11 mouse cellular contexts compared by ENCODE assay signal in the genomic region with DNA sequence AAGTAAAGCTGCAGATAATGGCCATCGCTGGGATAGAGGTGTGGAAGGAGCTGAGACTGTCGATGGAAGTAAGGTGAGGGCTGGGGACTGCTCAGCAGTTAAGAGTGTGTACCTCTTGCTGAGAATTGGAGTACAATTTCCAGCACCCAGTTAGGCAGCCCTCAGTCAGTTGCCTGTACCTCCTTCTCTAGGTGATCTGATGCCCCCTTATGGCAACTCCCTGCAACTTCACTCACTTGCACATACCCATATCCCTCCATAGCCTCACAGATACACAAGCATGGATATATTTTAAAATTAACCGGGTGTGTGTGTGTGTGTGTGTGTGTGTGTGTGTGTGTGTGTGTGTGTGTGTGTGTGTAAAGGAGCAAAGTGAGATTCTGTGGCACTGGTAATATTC. TPM values are rescaled to one million over a fixed set of nuclear protein-coding genes. Genes with fewer than 3 reads are reported as not detected.
DNase-seq lines count a peak whose midpoint lies in the region; TF ChIP-seq lines count a peak whose summit lies in the region.
"Had no signal": no experiment of that assay in that cellular context is flagged by ENCODE, and none has a peak within 500 bp of the region (broad histone marks: within the 10 kb centered on the region; RNA-seq: fewer than 3 reads in every experiment).

No protein-coding gene starts in this region.

- intact Hi-C loops in heart, adult 2 months (cut with DNase I) = no loop called here

- no peak overlapping the region for H3K27ac ChIP-seq in heart, adult 2 months
- no peak overlapping the region for H3K27ac ChIP-seq in testis, adult 2 months (ENCODE audit: control insufficient read depth, insufficient read depth, low read depth, low read length)
- H3K27ac ChIP-seq: neural tube, embryonic 15.5 days had no signal

- TF ChIP-seq POLR2A in heart, adult 2 months (IDR thresholded peaks at IDR 0.05; ENCODE audit: insufficient read depth, low read depth, low read length) = no peak
- no peak for TF ChIP-seq POLR2A in testis, adult 2 months (IDR thresholded peaks at IDR 0.05; ENCODE audit: control insufficient read depth, low read depth, low read length)

- no peak overlapping the region for H3K9ac ChIP-seq in heart, adult 2 months (ENCODE audit: low read depth, low read length)
- H3K9ac ChIP-seq: neural tube, embryonic 15.5 days had no signal

- no peak for DNase-seq in heart, adult 2 months
- no peak for DNase-seq in heart, adult 9 months (ENCODE audit: low spot score in 2 of 2)
- DNase-seq in testis, postnatal 10 days (ENCODE audit: low spot score) = no peak
- DNase-seq in kidney, postnatal 4 days = peak; percentile 16 to 26
- no peak for DNase-seq in right cerebral cortex, postnatal 10 days (ENCODE audit: low spot score in 2 of 2)
- DNase-seq in urinary bladder, postnatal 36 days (ENCODE audit: low spot score in 2 of 2) = no peak
- no peak for DNase-seq in gastrocnemius, postnatal 4 days (ENCODE audit: low spot score in 2 of 2)
- DNase-seq: gastrocnemius, postnatal 10 days had no signal

- no peak for TF ChIP-seq EP300 in heart, adult 2 months (IDR thresholded peaks at IDR 0.05; ENCODE audit: insufficient read depth, low read depth, low read length)

- H3K79me2 ChIP-seq in heart, adult 2 months (replicated peaks; ENCODE audit: control insufficient read depth, insufficient read depth, low read length) = no peaks in the 10 kb centered on the region

- 76% methylated on average over 3 of the region's 3 CpGs for WGBS in heart, adult 2 months

- no peaks in the 10 kb centered on the region for H3K36me3 ChIP-seq in heart, adult 2 months (ENCODE audit: control insufficient read depth, insufficient read depth, low read length)
- H3K36me3 ChIP-seq in testis, adult 2 months (ENCODE audit: control insufficient read depth, insufficient read depth, low read length) = no peaks in the 10 kb centered on the region
- H3K36me3 ChIP-seq: neural tube, embryonic 15.5 days had no signal

- H3K4me3 ChIP-seq in heart, adult 2 months = no peak overlapping the region
- no peak overlapping the region for H3K4me3 ChIP-seq in testis, adult 2 months (ENCODE audit: control insufficient read depth, low read depth, low read length)
- H3K4me3 ChIP-seq: megakaryocyte, embryonic 14.5 days; neural tube, embryonic 15.5 days had no signal

- TF ChIP-seq CTCF in heart, adult 2 months (IDR thresholded peaks at IDR 0.05) = peak; percentile 12
- TF ChIP-seq CTCF in testis, adult 2 months (IDR thresholded peaks at IDR 0.05; ENCODE audit: control insufficient read depth, insufficient read depth, insufficient replicate concordance, low read depth, low read length) = peak; percentile 16; the same call in 1 of the 2 replicates

- H3K27me3 ChIP-seq in heart, adult 2 months (ENCODE audit: control insufficient read depth, insufficient read depth, low read length) = no peaks in the 10 kb centered on the region
- H3K27me3 ChIP-seq in testis, adult 2 months (ENCODE audit: control insufficient read depth, insufficient read depth, low read length) = no peaks in the 10 kb centered on the region
- H3K27me3 ChIP-seq: neural tube, embryonic 15.5 days had no signal

- H3K4me1 ChIP-seq in heart, adult 2 months (ENCODE audit: control insufficient read depth, insufficient read depth, low read length) = no peaks in the 10 kb centered on the region
- H3K4me1 ChIP-seq in testis, adult 2 months (ENCODE audit: control insufficient read depth, insufficient read depth, low read length) = no peaks in the 10 kb centered on the region
- H3K4me1 ChIP-seq: neural tube, embryonic 15.5 days had no signal

RNA-seq across cellular contexts. Expression of gene Ino80, which starts 34.8 kb away (rescaled TPM):
- total RNA-seq in heart, adult 2 months (2021) = 1 to 10 TPM; 9.5 to 9.7 TPM
- polyA plus RNA-seq in heart, adult 2 months (2012; rRNA removed) = 5.1 and 7.0 TPM in 2 replicates
- polyA plus RNA-seq in testis, adult 2 months (2012; rRNA removed) = 6.1 and 6.7 TPM in 2 replicates
- total RNA-seq in gastrocnemius, postnatal 4 days (2021) = 10 to 100 TPM; 18.0 TPM

RNA-seq across cellular contexts. Expression of gene Exd1, which starts 35.1 kb away (rescaled TPM):
- total RNA-seq in heart, adult 2 months (2021) = under 1 TPM; 0.18 to 0.23 TPM
- 0.21 and 0.26 TPM in 2 replicates for polyA plus RNA-seq in heart, adult 2 months (2012; rRNA removed)
- 5.3 and 5.4 TPM in 2 replicates for polyA plus RNA-seq in testis, adult 2 months (2012; rRNA removed)
- under 1 TPM; 0.05 to 0.15 TPM for total RNA-seq in gastrocnemius, postnatal 4 days (2021)

RNA-seq across cellular contexts. Expression of gene Chp1, which starts 35.2 kb away (rescaled TPM):
- 10 to 100 TPM; 76.6 to 97.3 TPM for total RNA-seq in heart, adult 2 months (2021)
- polyA plus RNA-seq in heart, adult 2 months (2012; rRNA removed) = 71.0 and 145 TPM in 2 replicates
- polyA plus RNA-seq in testis, adult 2 months (2012; rRNA removed) = 21.3 and 27.1 TPM in 2 replicates
- 10 to 100 TPM; 58.5 to 64.0 TPM for total RNA-seq in gastrocnemius, postnatal 4 days (2021)

Comparison
In these comparisons a context has a peak if more than half of its experiments do, and no peak if none do; other contexts are left out.
1. DNase-seq: peak in kidney, postnatal 4 days (2 of 2); none in heart, adult 2 months (0 of 2), heart, adult 9 months (0 of 2), testis, postnatal 10 days (single experiment), right cerebral cortex, postnatal 10 days (0 of 2), urinary bladder, postnatal 36 days (0 of 2) and gastrocnemius, postnatal 4 days (0 of 2).